Mouse (Mus musculus) adipose tissue, adult 10 weeks (tissue): ENCODE measurements around the gene Cts8. TPM values are rescaled to one million over a fixed set of nuclear protein-coding genes. Genes with fewer than 3 reads are reported as not detected.

Experiments
- polyA plus RNA-seq: library from polyadenylated mRNA; stranded (reverse); fragments of 350-450 nt; fragmentation: Illumina TruSeq; extraction: RNeasy Lipid Tissue Mini Kit (QIAGEN cat#74804); gene quantifications from one replicate; pipeline ENCODE4 v1.2.3, GENCODE M21; 2014; ENCODE audit warnings: low read depth, low replicate concordance

Gene Cts8
- polyA plus RNA-seq = not detected

DNA sequence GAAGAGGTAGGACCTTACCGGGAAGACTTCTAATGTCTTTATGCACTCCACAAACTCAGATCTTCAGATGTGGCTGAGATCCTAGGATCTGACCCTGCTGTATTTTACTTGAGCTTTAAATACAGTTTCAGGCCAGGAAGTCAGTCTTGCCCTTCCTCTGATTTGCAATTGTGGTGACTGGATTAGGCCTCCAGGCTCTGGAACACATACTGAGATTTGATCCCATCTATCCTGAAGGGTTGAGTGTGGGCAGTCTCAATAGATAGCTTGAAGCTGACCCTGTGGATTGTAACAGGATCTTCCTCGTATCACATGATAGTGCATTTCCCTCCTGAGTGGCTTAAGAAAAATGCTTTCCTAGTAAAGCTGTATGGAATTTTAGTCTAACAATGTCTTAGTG is at the start of gene Cts8:
TSS of gene Cts8 (minus strand) at position 101 of the 400 bp plus-strand sequence.

GRCm38 (mm10) chr13:61288739-61289138 is 33.6 kb upstream of the Cts8 start, which contains the start of gene Gm49398:
Gm49398 (minus strand) TSS chr13:61288839.

DNA sequence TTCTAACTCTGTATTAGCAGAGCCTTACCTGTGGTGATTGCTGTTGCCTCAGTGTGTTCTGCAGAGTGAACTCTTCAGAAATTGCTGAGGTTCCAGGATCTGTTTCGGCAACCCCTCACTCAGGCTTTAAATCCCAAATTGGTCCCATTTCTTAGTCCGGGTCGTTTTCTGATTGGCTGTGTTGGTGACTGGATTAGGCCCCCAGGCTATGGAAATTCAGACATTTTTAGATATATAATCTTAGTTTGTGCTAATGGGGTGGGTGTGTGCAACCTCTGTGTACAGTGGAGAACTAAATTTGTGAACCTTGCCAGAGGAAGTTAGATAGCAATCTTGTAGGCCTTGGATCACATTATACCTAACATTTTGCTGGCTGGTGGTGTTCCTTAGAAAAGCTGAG is 51.8 kb downstream of the Cts8 start, which contains the start of gene Cts6:
TSS of gene Cts6 (minus strand) at position 101 of the 400 bp plus-strand sequence.

Other genes starting within 250 kb of the Cts8 start
- gene Ctsj, start 249.4 kb downstream of the Cts8 start, polyA plus RNA-seq = not detected
- gene Ctsq, start 214.7 kb downstream of the Cts8 start, polyA plus RNA-seq = not detected
- gene Ctsr, start 91.1 kb downstream of the Cts8 start, polyA plus RNA-seq = not detected
- gene Cts6, start 51.9 kb downstream of the Cts8 start, polyA plus RNA-seq = not detected
- gene Gm49398, start 33.5 kb upstream of the Cts8 start, polyA plus RNA-seq = not detected
- gene Cts7, start 102.8 kb upstream of the Cts8 start, polyA plus RNA-seq = not detected